Mouse (Mus musculus) stomach, embryonic 14.5 days (tissue): ENCODE measurements around the gene Gm9844. TPM values are rescaled to one million over a fixed set of nuclear protein-coding genes. Genes with fewer than 3 reads are reported as not detected.
A peak's percentile ranks its signal among the peaks of the same experiment; 100 is the strongest.
"Not testable (repeated sequence)": the region's sequence is repeated elsewhere in the genome, so short reads cannot be mapped to it uniquely, and the experiment has no call there.

Experiments used
- ATAC-seq: fragments of 200-750 bp; cut with Nextera tagmentation; 2 replicates; pipeline ENCODE4 v1.8.0; 2017; ENCODE audit warnings: low read depth, moderate TSS enrichment; ENCODE audit not compliant: insufficient number of reproducible peaks, insufficient read depth, low FRiP score
- H3K27ac ChIP-seq: fragments of 300-500 bp; sonication (generic); 2 replicates; pipeline ENCODE4 v1.5.1; 2014; ENCODE audit warnings: mild to moderate bottlenecking, low read length, moderate library complexity, mixed read lengths
- H3K27me3 ChIP-seq: fragments of 300-500 bp; sonication (generic); 2 replicates; pipeline ENCODE4 v1.6.1; 2014; ENCODE audit warnings: low read length, control low read depth, mixed read lengths; ENCODE audit not compliant: control insufficient read depth, insufficient read depth
- H3K36me3 ChIP-seq: fragments of 300-500 bp; sonication (generic); 2 replicates; pipeline ENCODE4 v1.6.1; 2014; ENCODE audit warnings: mild to moderate bottlenecking, control low read depth, low read length, moderate library complexity, mixed read lengths; ENCODE audit not compliant: control insufficient read depth, insufficient read depth
- H3K4me1 ChIP-seq: fragments of 300-500 bp; sonication (generic); 2 replicates; pipeline ENCODE4 v1.6.1; 2014; ENCODE audit warnings: low read length, control low read depth, mixed read lengths; ENCODE audit not compliant: control insufficient read depth, insufficient read depth
- H3K4me2 ChIP-seq: fragments of 300-500 bp; sonication (generic); replicated peaks from 2 replicates; pipeline ENCODE4 v1.6.1; 2014; ENCODE audit warnings: low read depth, low read length, control low read depth
- H3K4me3 ChIP-seq: fragments of 300-500 bp; sonication (generic); 2 replicates; pipeline ENCODE4 v1.5.1; 2014; ENCODE audit warnings: low read depth, low read length, control low read depth
- H3K9ac ChIP-seq: fragments of 300-500 bp; sonication (generic); replicated peaks from 2 replicates; pipeline ENCODE4 v1.6.1; 2014; ENCODE audit warnings: low read depth, mild to moderate bottlenecking, control low read depth, low read length, moderate library complexity, mixed read lengths
- H3K9me3 ChIP-seq: fragments of 300-500 bp; sonication (generic); 2 replicates; pipeline ENCODE4 v1.6.1; 2016; ENCODE audit warnings: low read depth, low read length, control low read depth; ENCODE audit not compliant: control insufficient read depth
- WGBS: fragments of 180-500 bp; shearing (Covaris S2); extraction: QIAGEN DNeasy Blood & Tissue Kit; methylation state at CpG from one replicate; pipeline ENCODE4 v1.1.7; 2014; 5-methylcytosine and 5-hydroxymethylcytosine counted together
- polyA plus RNA-seq: library from polyadenylated mRNA; unstranded; fragments of >200 nt; fragmentation: Nextera tagmentation; extraction: Ambion mirVana; gene quantifications from 2 replicates; pipeline ENCODE4 v1.2.1, GENCODE M21; 2014

Gene Gm9844
- polyA plus RNA-seq, result 15.6 and 16.7 TPM in 2 replicates

DNA sequence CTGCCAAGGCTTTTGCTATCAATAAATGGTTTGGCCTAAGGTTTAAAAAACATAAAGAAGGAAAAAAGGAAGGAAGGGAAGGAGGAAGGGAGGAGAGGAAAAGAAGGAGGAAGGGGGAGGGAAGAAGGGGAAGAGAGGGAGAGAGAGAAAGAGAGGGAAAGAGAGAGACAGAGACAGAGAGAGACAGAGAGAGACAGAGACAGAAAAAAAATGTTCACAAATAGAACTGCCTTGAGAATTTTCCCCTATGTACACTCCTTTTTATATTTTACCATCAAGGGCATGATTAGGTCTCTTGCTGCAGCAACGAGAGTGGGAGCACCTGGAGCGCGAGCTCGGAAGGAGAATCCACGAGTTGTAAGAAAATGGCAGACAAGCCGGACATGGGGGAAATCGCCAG is at the start of gene Gm9844:
Gene Gm9844, plus strand, starts transcription at position 301 of the 400 bp plus-strand sequence.
- Histone ChIP-seq H3K9ac (no peak within 1 kb of the TSS), H3K4me1 (no peaks in the 10 kb centered on the region), H3K9me3 (no peaks in the 10 kb centered on the region), H3K36me3 (no peaks in the 10 kb centered on the region), H3K4me3 (no peak within 1 kb of the TSS), H3K27ac (no peak within 1 kb of the TSS), H3K4me2 (no peak within 1 kb of the TSS), H3K27me3 (no peaks in the 10 kb centered on the region)
- WGBS, result 85% methylated on average over 7 of the region's 7 CpGs
- ATAC-seq, result no peak

DNA sequence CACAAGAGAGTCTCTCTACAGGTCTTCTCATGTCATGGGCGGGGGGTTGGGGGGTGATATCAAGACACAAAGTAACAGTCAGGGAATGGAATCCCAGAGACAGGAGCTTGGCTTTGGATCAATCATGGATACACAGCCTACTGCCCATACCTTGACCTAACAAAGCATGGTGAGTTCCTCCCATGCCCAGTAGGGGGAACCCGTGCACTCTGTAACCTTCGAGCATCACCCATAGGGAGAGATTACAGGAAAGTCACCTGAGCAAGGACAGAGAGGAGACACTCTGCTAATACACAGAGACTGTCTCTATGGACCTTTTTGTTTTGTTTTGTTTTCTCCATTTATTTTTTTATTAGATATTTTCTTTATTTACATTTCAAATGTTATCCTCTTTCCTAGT is 44.5 kb upstream of the Gm9844 start:
- 0% methylated on average over 3 of the region's 3 CpGs for WGBS
- Histone ChIP-seq H3K4me2 (no peak overlapping the region), H3K27ac (no peak overlapping the region), H3K4me3 (no peak overlapping the region), H3K36me3 (no peaks in the 10 kb centered on the region), H3K4me1 (no peaks in the 10 kb centered on the region), H3K27me3 (no peaks in the 10 kb centered on the region), H3K9me3 (no peaks in the 10 kb centered on the region), H3K9ac (no peak overlapping the region)
- ATAC-seq, result 0 out of 2 replicates have a peak, but pooled peaks have one; percentile 69

DNA sequence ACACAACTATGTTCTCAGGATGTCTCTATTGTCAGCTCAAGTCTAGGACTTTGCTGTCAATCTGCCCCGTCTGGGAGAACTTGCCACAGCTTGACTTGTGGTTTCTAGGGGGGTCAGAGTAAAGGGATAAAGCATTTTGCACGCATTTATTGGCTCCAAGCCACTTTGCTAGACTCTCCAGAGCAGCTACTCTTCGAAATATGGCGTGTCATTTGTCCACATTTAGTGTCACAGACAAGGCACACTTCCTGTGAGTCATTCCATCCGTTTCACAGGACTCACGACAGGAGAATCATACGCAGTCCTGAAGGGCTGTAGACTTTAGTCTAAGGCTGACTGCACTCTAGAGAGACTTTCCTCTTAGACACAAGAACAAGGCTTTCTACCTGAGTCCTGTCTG is 37.6 kb upstream of the Gm9844 start:
- Histone ChIP-seq H3K4me2 (no peak overlapping the region), H3K27ac (no peak overlapping the region), H3K4me1 (no peaks in the 10 kb centered on the region), H3K4me3 (no peak overlapping the region), H3K9me3 (no peaks in the 10 kb centered on the region), H3K27me3 (no peaks in the 10 kb centered on the region), H3K9ac (no peak overlapping the region), H3K36me3 (no peaks in the 10 kb centered on the region)
- WGBS, result 67% methylated on average over 7 of the region's 7 CpGs
- no peak for ATAC-seq

DNA sequence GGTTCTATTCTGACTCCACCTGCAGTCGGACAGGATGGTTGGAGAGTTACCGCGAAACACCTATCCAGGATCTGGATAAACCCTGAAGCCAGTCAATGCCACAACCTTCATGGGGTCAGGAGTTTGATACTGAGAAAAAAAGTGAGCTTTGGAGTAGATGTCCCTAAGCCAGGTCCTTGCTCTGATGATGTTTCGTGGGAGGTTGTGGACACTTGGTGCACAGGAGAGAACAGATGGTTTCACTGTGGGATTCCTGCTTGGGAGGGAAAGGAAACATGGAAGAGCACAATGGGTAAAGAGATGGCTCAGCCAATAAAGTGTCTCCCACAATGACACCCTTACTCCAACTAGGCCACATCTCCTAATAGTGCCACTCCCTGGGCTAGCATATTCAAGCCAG is 34.8 kb upstream of the Gm9844 start:
- Histone ChIP-seq H3K27me3 (no peaks in the 10 kb centered on the region), H3K4me3 (no peak overlapping the region), H3K27ac (no peak overlapping the region), H3K4me2 (no peak overlapping the region), H3K4me1 (no peaks in the 10 kb centered on the region), H3K9me3 (no peaks in the 10 kb centered on the region), H3K36me3 (no peaks in the 10 kb centered on the region), H3K9ac (no peak overlapping the region)
- 89% methylated on average over 4 of the region's 4 CpGs for WGBS
- no peak for ATAC-seq

DNA sequence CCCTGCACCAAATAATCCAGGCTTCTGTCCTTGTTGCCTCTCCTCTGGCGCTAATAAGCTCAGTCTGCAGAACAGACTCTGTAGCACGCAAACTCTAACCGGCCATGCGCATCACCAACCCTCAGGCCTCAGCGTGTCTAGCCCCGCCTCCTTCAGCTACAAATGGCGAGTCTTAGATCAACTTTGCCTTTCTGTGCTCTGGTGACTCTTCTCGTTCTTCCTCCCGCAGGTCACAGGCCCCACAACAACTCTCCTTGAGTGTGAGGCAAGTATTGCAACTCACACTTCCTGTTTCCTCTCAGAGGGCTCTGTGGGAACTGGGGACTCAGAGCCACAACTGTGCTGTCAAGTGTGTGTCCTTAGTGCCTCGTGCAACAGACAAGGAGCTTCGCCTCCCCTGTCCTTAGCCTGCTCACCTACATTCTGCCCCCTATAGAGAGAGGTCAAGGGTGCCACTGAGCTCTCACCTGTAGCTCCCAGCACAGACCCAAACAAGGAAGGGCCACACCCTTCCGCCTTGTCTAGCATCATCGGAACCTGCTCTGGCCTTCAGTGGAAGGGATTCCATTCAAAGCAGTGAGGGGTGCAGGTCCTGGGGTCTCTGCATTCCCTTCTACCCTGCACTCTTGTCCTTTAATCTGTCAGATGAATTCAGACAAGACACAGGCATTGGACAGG is 23.1 kb upstream of the Gm9844 start:
- H3K27me3 ChIP-seq, H3K27ac ChIP-seq, ATAC-seq, H3K36me3 ChIP-seq, H3K4me2 ChIP-seq, H3K9ac ChIP-seq, H3K9me3 ChIP-seq, H3K4me1 ChIP-seq, H3K4me3 ChIP-seq: not testable (repeated sequence)
- 64% methylated on average over 11 of the region's 13 CpGs for WGBS

DNA sequence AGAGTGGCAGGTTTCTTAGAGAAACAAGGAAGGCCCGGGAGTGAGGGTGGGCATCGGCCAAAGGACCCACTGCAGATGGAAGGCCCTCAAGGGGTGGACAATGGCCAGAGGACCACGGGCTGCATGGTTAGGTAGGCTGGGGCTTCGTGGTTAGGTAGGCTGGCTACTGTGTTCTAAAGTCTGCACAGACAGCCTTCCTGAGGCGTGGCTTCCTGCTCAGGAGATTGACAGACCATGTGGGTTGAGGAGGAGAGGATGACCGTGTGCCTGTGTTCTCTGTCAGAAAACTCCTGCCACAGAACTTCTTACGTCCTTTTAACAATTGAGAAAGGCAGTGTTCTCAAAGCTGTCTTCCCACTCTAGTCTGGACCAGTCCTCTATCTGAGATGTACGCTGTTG is 22.6 kb upstream of the Gm9844 start:
- no peaks in the 10 kb centered on the region for H3K4me1 ChIP-seq
- H3K36me3 ChIP-seq, result no peaks in the 10 kb centered on the region
- H3K4me2 ChIP-seq, result no peak overlapping the region
- no peak overlapping the region for H3K4me3 ChIP-seq
- ATAC-seq, result no peak
- H3K27ac ChIP-seq, result no peak overlapping the region
- 75% methylated on average over 8 of the region's 8 CpGs for WGBS
- no peaks in the 10 kb centered on the region for H3K27me3 ChIP-seq
- H3K9ac ChIP-seq, result no peak overlapping the region
- no peaks in the 10 kb centered on the region for H3K9me3 ChIP-seq

DNA sequence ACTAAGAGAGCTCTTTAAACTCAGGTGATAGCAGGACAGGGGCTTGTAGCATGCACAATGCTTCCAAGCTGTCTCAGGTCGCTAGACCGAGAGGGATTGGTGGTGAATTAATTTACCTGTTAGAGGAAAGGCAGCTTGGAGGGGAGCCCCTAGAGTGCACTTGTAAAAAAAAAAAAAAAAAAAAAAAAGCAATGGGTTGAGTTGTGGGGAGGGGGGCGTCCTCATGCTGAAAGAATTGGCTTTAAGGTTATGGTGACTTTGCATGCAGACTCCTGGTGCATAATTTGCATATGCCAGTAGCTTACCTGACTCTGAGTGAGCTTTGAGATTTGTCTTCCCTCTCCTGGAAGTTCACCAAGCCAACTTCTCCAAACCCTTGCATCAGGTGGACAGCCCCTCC is 21.7 kb upstream of the Gm9844 start:
- no peaks in the 10 kb centered on the region for H3K9me3 ChIP-seq
- H3K27ac ChIP-seq, result no peak overlapping the region
- H3K36me3 ChIP-seq, result no peaks in the 10 kb centered on the region
- no peaks in the 10 kb centered on the region for H3K27me3 ChIP-seq
- no peak overlapping the region for H3K4me3 ChIP-seq
- WGBS, result 52% methylated on average over 3 of the region's 3 CpGs
- ATAC-seq, result no peak
- no peak overlapping the region for H3K9ac ChIP-seq
- no peaks in the 10 kb centered on the region for H3K4me1 ChIP-seq
- no peak overlapping the region for H3K4me2 ChIP-seq

DNA sequence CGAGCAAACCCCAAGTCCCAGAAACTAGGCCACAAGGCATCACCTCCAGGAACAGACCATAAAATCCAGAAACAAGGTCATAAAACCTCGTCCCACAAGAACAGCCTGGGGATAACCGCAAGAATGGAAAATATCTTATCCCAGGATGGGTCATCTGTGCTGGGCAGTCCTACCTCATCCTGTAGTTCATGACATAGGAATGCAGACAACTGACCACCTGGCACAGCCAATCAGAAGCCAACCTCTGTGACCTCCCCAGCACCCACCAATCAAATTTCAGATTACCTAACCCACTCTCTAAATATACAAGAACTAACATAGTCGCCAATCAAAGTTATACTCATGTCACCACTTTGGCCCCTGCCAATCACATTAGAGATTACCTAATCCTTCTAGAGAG is 21.0 kb upstream of the Gm9844 start:
- 80% methylated on average over 4 of the region's 4 CpGs for WGBS
- H3K9ac ChIP-seq, result no peak overlapping the region
- no peak overlapping the region for H3K27ac ChIP-seq
- H3K9me3 ChIP-seq, result no peaks in the 10 kb centered on the region
- no peaks in the 10 kb centered on the region for H3K36me3 ChIP-seq
- no peaks in the 10 kb centered on the region for H3K4me1 ChIP-seq
- H3K4me3 ChIP-seq, result no peak overlapping the region
- no peak for ATAC-seq
- H3K4me2 ChIP-seq, result no peak overlapping the region
- H3K27me3 ChIP-seq, result no peaks in the 10 kb centered on the region

DNA sequence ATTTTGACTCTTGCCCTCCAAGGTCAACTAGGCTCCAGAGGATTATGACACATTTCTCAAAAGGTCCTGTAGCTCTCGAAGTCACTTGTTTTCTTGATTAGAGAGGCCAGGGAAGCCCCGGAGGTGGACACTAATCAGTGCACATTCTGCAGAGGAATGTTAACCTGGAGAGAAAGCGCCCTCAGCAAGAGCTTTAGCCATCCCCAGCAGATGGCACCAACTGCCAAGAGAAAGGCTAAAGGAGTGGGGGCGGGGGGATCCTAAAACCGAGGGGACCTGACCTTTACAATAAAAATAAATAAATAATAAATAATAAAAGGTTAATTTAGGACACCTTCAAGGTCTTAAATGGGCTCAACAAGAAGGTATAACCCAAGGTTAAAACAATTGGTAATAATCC is 17.9 kb upstream of the Gm9844 start:
- Histone ChIP-seq H3K9ac (no peak overlapping the region), H3K27me3 (no peaks in the 10 kb centered on the region), H3K4me2 (no peak overlapping the region), H3K36me3 (no peaks in the 10 kb centered on the region), H3K4me3 (no peak overlapping the region), H3K27ac (no peak overlapping the region), H3K9me3 (no peaks in the 10 kb centered on the region), H3K4me1 (no peaks in the 10 kb centered on the region)
- WGBS, result 35% methylated on average over 5 of the region's 5 CpGs
- no peak for ATAC-seq
